Mouse (Mus musculus): Measurements from ENCODE around the gene Washc4. TPM values are rescaled to one million over a fixed set of nuclear protein-coding genes. Genes with fewer than 3 reads are reported as not detected.

The Washc4 gene
- polyA plus RNA-seq (2014; fragmentation: Illumina TruSeq; extraction: RNeasy Lipid Tissue Mini Kit (QIAGEN cat#74804); ENCODE audit: low read depth, low replicate concordance): 118 TPM

DNA sequence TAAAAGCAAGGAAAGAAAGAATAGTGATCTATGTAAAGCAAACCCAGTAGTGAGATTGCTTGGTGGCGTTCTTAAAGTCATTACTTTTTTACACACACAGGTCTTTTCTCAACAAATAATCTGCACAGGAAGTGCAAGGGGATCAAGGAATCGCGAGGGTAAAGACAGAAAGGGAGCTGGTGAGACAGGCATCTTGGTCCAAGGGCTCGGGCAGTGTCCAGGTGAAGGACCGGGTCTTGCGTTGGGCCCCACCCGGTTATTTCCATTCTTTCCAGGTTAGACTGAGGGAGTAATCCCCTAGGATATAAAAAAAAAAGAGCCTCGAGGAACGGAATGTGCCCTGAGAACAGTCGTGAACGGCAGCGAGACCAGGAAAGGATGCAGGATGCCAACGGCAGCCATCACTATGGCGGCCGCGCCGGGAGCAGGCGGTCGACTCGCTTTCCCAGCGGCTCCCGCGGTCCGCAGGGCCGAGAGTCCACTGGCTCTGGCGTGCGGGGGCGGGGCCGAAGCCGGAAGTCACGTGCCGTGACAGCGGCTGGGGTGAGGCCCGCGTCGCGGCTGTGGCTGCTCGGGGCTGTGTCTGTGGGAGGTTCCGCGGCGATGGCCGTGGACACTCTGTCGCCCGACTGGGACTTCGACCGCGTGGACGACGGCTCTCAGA, at the start of gene Washc4:
Gene Washc4 (plus strand): TSS at position 314 of the 664 bp plus-strand sequence.

DNA sequence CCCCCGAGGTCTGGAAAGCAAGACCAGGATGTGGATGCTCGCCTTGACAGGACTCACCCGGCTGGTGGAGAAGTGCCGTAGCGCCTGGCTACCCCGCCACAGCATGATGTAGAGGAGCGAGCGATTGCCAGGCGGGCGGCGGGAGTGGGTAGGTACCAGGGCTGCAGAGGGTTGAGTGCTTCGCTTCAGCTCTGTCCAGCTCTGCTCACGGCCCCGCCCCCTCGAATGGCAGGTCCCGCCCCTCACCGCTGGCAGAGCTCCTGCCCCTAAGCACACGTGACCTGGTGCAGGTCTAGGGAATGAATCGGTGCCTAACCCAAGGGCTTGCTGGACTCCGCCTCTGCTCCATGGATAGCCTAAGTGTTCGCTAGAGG, 9.7 kb upstream of the Washc4 start, which contains the start of gene Aldh1l2:
Gene Aldh1l2 (minus strand): TSS at position 231 of the 374 bp plus-strand sequence.

Other genes with a start within 250 kb of the Washc4 start
- gene Slc41a2, start 205.9 kb upstream of the Washc4 start, polyA plus RNA-seq (2014; fragmentation: Illumina TruSeq; extraction: RNeasy Lipid Tissue Mini Kit (QIAGEN cat#74804); ENCODE audit: low read depth, low replicate concordance): 13.0 TPM
- 0.99 TPM for gene D10Wsu102e, start 183.5 kb upstream of the Washc4 start, polyA plus RNA-seq (2014; fragmentation: Illumina TruSeq; extraction: RNeasy Lipid Tissue Mini Kit (QIAGEN cat#74804); ENCODE audit: low read depth, low replicate concordance)
- gene Aldh1l2, start 9.6 kb upstream of the Washc4 start, polyA plus RNA-seq (2014; fragmentation: Illumina TruSeq; extraction: RNeasy Lipid Tissue Mini Kit (QIAGEN cat#74804); ENCODE audit: low read depth, low replicate concordance): 0.99 TPM
- 294 TPM for gene Appl2, start 105.0 kb downstream of the Washc4 start, polyA plus RNA-seq (2014; fragmentation: Illumina TruSeq; extraction: RNeasy Lipid Tissue Mini Kit (QIAGEN cat#74804); ENCODE audit: low read depth, low replicate concordance)
- 32.1 TPM for gene 1500009L16Rik, start 179.1 kb downstream of the Washc4 start, polyA plus RNA-seq (2014; fragmentation: Illumina TruSeq; extraction: RNeasy Lipid Tissue Mini Kit (QIAGEN cat#74804); ENCODE audit: low read depth, low replicate concordance)

Data from adrenal gland, adult 10 weeks (tissue).